Mouse (Mus musculus) mesoderm, embryonic 11.5 days (tissue): ENCODE measurements at regions not wholly inside any gene's neighbourhood (a gene's known extent, or its start where the extent isn't known, plus 50 kb on each side); places are given as distances from the start of the nearest gene placed in this dataset.
A peak's percentile ranks its signal among the peaks of the same experiment; 100 is the strongest.

Source experiments
- DNase-seq: peaks from one replicate; pipeline ENCODE4 v3.0.0-alpha.2; 2012; ENCODE audit warnings: low read depth, low spot score

DNA sequence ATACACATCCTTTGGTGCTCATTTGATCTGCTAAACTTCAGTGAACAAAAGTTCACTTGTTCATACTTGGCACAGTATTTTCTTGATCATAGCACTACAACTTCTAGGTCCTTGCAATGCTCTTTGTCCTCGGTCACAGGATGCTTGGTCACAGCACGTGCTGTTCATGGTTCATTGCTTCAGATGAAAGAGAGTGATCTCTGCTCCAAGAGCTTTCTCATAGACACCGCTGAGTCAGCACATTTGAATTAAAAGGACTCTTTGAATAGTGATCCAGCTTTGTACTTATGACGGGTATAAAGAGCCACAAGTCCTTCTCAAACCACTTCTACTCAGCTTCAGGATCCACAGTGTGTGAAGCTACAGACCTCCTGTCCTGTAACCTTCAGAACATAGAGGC, 649.3 kb upstream of the Arrdc4 start:
- peak; percentile 45 for DNase-seq

DNA sequence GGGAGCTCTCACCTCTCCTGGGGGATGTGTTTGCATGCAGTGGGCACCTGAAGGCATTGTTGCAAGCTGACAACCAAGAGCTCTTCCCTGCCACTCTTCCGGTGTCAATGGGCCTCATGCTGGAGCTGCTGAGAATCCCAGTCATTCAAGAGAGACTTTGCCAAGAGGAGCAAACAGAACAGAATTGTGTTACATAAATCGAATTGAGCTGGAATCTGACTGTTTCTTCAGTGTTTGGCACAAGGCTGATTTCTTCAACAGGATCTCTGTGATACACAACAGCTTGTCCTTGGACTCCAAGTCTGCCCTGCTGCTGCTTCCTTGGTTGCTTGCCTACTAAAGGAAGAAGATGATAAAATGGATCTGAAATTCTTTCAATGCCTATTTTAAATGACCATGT, 647.8 kb upstream of the Arrdc4 start:
- DNase-seq, result no peak
